Mouse (Mus musculus) kidney, adult 8-10 months (tissue): ENCODE data around the gene Vamp9.

Experiments used
- DNase-seq, 2 experiments: peaks; one replicate each; pipeline ENCODE4 v3.0.0; 2022

The Vamp9 gene

DNA sequence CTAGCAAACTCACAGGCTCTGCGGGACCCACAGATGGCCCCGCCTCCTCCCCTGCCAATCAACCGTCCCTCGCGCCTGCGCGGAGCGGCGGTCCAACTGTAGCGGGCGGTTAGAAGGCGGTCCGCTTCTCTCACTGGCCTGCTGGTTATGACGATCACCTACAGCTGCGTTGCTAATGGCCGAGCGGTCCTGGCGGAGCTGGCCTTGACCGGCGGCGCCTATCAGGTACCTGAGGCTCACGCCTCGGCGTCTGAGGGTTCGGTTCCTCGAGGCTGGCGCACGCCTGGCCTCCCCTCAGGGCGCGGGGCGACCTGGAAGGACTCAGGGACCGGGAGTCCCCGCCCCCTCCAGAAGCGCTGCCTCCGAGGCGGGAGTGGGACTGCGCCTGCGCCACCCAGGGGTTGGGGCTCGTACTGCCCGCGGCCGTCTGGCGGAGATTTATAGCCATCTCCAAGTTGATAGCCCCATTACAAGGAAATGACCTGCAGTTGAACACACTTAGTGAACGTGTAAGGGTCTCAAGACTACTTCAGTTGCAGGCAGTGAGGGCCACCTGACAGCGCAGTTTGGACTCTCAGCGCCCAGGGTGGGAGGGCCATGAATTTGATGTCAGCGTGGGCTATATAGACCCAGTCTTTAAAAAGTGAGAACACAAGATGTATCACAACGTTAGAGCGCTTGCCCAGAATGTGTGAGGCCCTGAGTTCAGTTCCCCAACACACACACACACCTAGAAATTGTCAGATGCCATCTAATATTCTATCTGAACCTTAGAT lies at the start of gene Vamp9:
Gene Vamp9 (plus strand): TSS at position 74 of the 776 bp plus-strand sequence.
- DNase-seq = peak; percentile 95

DNA sequence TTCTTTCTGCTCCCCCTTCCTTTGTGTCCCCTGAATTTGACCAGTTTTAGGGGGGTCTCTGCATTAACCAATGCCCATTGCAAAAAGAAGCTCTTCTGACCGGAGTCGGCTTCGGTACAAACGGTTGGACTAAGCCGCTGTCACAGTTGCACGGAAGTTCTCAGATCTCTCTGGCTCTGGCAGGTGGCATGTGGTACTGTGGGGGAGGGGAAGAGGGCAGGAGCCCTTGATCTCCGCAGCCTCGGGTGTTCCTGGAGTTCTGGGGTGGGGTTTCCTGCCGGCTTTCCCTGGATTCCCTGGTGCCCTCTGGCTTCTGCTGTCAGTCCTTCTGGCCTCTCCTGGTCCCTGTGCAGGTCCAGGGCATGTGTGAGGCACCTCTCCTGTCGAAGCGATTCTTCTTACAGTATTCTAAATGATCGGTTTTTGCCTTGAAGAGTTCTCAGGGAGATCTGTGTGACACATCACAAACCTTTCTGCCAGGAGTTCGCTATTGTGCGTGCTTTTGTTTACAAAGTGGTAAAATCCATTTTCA lies 48.9 kb upstream of the Vamp9 start:
- no peak for DNase-seq

DNA sequence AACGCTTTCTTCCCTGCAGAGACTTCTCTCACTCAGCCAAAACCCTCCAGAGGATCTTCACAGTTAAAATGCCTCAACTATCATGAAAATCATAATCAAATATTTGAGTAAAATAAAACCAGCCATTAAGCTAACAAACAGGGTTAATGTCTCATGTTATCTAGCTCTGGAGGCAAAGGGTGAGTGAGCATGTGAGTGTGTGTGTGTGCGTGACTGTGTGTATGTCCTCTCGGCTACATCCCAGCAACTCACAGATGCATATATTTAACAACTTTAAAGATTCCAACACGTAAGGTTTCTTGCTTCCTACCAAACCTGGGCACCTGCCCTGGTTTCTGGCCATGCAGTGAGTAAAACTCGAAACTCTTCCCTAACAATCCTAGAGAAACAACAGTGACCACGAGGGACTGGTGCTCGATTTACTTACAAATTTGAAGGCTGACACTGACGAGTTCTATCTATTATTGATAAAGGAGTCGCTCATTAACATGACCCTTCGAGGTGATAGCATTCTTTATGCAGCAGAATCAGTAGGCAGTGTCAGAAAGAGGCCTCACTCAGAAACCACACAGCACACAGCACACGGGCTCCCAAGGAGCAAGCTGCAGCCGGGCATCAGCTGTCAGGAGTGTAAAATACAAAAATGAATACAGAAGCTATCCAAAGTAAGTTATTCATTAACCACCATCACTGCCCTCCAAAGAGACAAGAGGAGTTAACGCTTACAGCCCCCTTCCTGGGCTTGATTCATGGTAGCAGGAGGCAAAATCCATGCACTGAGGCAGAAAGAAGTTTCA lies 46.2 kb upstream of the Vamp9 start:
- DNase-seq = no peak

DNA sequence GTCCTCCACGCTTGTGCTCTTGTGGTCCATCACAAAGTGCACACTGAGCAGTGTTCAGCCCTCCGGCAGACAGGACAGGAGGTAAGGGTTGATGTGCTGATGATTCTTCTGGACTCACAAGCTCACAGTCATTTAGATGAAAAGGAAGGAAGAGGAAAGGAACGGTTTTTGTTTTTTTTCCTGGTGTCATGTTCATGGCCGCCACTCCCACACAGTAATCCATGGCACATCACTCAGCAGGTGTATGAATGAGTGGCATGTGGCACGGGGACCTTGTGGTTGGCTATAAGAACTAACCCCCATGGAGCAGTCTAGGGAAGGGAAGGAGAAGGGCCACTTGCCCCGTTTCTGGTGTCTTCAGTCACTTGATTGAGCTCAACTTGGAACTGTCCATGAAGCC lies 44.2 kb upstream of the Vamp9 start:
- no peak for DNase-seq

DNA sequence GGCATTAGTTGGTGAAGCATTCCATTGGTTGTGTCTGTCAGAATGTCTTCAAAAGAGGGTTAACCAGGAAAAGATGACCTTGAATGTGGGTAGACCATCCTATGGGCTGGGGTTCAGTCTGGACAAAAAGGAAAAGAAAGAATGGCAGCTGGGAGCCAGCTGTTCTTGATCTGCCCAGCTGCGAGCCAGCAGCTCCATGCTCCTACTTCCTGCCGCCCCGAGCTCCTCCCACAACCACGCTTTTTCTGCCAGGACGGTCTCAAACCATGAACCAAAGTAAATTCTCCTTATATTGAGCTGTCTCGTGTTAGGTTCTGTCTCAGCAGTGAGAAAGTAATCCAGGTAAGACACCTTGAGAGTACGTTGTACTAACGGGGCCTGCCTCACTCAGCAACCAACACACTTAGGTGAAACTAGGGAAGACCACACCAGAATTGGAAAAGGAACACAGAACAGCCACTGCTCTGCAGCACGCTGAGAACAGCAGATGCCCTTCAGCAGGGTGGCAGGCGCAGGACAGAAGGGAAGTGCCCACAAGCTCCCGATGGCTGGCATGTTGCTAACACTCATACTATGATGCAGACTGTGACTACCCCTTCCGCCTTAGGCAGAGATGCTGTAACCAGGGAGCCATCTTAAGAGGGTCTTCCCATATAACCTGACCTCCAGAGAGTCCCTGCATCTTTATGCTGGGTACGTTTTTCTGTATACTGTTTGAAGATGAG lies 42.2 kb upstream of the Vamp9 start:
- DNase-seq = no peak

DNA sequence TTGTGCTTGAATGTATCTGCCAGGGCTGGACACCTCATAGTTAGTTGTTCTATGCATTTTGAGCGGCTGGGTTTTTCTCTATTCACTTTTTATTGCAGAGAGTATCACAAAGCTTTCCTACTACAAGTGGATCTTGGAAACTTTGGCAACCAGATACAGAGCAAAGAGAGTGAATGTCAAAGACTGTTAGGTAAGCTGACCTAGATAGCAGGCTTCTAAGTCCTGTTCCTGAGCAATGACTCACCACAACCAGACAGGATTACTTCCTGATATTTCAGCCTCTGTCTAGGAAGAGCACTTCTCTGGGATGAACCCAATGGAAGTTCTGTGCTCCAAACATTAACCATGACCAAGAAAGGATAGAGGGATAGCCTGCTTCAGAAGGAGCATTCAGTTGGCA lies 40.3 kb upstream of the Vamp9 start:
- DNase-seq = no peak

DNA sequence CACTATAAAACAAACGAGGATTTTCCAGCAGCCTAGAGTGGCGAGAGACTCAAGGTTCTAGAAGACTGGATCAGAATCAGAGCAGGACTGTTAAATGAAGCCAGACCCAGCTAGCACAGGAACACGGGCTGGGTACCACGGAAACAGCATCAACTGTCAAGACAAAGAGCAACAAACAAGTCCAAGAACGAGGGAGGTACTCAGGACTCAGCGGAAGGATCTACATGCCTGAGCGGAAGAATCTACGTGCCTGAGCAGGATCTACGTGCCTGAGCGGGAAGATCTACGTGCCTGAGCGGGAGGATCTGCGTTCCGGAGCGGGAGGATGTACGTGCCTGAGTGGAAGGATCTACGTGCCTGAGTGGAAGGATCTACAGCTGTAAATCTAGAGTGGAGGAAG lies 37.8 kb upstream of the Vamp9 start:
- DNase-seq = no peak

DNA sequence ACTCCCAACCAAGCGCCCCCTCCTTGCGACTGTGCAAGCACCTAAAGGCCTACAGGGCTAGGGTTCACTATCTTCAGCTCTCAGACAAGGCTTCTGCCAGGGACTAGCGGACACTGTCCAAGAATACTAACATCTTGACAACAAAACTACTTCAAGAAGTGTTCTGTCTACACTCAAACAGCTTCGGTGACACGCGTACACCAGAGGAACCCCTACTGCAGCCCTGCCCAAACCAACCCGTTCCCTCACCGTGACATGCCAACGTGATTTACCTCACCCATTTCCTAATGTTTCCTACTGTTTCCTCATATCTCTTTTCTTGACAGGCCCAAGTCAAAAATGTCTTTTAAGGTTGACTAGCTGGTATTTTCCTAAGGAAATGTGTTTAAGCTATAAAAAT lies 37.1 kb upstream of the Vamp9 start:
- DNase-seq = no peak

DNA sequence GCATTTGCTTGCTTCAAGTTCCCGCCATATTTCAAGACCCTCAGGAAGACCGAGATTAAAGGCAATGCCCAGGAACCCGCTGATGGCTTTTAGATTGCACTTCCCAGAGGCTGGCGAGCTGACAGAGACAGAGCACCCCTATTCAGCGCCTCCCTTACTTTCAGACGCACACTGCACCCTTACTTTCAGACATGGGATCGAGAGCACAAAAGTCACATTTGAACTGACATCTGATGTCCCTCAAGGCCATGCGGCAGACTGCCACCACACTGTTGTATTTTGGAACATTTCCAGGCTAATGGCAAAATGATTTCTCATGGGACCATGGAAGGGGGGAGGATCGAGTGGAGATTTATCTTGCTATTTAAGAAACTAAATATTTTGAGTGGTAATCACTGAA lies 28.5 kb upstream of the Vamp9 start:
- DNase-seq = no peak

DNA sequence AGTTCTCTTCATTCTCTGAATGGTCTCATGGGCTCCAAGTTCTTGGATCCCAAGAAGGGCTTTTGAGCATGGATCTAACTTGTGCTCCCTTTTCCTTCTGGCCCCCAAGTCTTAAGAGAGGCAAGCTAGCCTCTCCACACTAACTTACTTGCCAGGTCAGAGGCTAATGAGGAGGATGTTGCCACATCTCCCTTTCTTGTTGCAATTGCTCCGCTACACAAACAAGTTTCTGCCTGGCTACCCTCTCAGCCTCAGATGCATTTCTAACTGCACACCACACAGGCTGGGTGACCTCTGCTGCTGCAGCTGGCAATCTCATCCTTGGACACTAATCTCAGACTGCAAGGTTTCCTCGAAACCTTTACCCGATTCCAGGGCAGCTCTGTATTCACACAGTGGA lies 23.6 kb upstream of the Vamp9 start:
- no peak for DNase-seq

DNA sequence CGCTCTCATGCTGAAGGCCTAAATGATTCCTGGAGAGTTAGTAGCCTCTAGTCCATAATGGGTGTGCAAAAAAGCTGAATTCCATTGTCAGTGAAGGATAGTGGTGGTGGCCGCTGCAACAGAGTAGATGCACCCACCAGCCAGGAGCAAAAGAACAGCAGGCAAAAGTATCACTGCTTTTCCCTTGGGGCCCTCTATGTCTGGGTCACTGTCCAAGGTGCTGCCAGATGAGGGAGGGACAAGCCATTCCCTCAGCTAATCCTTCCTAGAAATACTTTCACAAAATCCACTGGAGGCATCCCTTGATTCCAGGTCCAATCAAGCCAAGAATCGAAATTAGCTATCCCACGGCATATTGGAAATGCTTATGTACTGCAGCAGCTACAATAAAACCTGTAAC lies 22.0 kb upstream of the Vamp9 start:
- no peak for DNase-seq

DNA sequence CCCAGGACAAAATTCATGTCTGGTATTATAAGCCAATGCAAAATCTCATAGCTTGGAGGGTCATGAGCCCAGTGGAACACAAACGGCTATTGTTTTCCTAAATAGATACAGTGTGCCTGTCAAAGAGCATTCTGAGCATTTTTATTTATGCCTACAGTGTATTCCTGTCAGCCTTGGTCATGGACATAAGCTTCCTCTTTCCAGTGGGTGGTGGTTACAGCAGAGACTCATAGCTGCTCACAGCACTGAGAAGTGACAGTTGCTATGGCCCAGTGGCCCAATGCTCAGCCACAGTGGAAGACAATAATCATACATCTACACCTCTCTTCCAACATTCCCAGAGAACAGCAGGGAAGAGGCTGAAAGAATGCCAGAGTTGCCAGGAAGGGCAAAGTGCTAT lies 18.9 kb upstream of the Vamp9 start:
- DNase-seq = no peak

DNA sequence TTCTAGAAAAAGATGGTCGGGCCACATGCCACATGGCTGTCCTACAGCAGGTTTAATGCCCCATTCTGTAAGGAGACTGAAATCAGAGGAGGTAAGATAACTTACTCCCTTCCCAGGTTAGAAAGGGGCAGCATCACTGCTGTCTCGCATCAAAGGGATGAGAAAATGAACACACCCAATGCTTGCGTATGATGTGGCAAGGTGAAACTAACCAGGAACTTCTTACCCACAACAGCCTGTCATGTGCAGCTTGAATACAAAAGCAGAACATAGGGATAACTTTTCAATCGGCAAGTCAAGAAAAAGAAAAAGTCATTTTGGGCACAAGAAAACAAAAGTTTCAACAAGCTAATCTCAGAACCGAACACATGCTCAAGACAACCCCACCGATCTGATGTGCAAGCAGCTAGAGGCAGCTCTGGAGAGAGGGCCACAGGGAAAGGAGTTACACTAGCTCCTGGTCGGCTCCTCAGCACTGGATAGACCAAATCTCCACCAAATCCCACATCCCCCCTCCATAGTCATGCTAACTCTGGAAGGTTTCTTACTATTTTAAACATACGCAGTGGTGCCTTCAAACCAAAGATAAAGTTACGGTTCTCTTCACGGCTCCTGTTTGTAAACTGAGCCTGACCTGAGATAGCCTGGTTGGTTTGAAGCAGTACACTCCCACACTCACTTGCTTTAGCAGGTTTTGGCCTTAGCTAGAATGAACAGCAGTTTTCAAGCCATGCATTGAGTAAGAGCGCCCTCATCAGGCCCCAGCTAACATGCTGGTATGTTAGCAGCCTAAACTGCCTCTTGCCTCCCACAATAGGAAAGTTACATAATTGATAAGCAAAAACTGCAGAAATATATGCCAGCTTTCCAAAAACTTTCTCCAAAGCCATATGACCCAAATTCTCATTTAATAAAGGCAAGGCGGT lies 14.3 kb upstream of the Vamp9 start:
- DNase-seq = peak; percentile 29 to 57

DNA sequence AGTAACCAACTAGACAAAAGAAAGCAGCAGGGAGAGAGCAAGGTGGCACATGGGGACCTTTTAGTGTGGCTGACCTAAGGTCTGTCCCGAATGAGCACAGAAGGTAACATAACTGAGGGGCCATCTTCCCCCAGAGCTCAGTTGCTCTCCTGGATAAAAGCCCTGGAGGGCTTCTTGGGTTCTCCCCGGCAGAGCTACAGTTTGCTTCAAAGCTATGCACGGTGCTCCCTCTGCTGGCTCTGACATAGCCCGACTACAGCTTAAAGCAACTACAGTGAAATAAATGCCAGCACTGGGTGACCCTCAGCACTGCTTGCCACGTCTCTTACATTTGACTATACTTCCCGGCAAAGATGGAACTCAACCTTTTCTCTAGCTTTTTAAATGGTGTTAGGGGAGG lies 6.0 kb upstream of the Vamp9 start:
- DNase-seq = peak; percentile 23 to 50

DNA sequence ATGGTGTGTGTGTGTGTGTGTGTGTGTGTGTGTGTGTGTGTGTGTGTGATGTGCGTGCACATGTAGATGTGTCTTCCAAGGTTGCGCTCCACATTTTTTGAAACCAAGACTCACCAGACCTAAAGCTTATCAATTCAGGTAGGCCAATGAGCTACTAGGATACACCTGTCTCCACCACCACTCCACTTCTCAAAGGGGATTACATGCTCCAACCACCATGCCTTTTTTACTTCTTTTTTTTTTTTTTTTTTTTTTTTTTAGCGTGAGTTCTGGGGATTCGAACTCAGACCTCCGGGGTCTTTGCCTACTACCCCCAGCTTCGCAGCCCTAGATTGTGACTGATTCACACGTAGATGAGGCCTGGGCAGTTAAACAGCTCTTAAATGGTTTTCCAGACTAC lies 323 bp upstream of the Vamp9 start:
- DNase-seq = peak in 1 of 2 experiments; percentile 2

DNA sequence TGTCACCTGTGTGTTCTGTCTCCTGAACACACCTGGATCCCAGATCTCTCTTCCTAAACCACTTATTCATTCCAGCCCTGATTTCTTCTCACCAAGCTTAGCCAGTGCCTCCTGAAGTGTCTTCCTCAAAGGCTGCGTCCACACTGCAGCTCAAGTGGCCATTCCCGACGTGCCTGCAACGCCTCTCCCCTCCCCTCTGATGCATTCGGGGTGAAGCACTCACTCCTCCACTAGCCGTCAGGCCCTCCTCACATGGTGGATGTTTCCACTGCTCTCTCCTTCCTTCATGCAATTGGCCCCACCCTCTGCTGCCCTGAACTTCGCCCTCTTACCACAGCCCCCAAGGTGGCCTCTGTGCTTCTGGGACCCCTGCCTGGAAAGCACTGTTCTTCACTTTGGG lies 9.4 kb downstream of the Vamp9 start:
- DNase-seq = no peak

DNA sequence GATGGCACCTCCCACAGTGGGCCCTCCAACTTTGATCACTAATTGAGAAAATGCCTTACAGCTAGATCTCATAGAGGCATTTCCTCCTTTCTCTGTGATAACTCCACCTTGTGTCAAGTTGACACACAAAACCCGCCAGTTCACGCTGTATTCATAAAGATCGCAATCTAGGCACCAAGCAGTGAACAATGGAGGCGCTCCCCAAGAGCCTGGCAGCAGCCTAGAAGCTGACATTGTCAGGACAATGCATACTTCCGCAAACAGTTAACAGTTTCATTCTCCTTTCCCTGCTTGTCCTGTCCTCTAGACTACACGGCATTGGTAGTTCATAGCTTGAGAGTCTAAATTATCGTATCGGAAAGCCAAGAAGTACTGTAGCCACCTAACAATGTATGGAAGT lies 16.0 kb downstream of the Vamp9 start:
- no peak for DNase-seq

DNA sequence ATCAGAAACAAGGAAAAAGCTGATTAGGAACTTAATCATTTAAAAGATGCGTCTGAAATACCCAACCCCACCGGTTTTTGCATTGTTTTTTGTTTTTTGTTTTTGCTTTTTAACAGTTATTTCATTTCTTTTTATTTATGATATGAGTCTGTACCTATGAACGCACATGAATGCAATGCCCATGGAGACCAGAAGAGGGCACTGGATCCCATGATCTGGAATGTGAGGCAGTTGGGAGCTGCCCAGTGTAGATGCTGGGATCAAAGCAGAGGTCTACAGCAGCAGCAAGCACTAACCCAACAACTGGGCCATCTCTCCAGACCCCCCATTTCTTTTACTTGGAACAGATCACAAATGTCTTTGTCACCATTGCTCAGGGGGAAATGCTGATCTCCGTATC lies 21.9 kb downstream of the Vamp9 start:
- peak; percentile 23 to 64 for DNase-seq

DNA sequence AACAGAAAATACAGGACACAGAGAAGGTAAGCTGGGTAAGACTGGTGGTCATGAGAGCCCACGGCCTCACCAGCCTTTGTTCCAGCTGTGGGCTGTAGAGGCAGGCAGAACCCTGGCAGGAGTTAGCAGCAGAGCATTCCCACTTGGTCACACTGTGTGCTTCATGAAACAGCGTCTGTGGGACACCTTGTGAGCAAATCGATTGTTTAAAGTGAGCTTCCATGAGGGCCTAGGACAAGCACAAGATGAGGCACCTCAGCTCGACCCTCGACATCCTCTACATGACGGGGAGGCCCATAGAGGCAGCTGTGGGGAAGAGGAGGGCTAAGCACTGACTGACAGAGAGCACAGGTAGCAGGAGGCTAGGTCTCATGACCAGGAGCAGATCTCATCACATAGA lies 25.9 kb downstream of the Vamp9 start:
- DNase-seq = no peak

DNA sequence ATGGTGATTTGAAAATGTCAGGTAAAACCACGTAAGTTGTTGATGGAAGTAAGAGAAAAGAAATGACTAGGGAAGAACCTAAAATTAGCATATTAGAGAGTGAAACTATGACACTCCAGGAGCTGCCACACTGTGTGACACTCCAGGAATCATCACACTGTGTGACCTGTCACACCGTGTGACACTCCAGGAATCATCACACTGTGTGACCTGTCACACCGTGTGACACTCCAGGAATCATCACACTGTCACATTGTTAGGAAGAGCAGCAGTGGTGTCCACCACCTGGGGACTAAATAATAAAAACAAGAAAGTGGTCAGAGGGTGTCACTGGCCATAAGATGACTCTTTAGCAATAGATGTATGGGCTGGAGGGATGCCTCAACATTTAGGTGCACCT lies 33.4 kb downstream of the Vamp9 start:
- DNase-seq = no peak

DNA sequence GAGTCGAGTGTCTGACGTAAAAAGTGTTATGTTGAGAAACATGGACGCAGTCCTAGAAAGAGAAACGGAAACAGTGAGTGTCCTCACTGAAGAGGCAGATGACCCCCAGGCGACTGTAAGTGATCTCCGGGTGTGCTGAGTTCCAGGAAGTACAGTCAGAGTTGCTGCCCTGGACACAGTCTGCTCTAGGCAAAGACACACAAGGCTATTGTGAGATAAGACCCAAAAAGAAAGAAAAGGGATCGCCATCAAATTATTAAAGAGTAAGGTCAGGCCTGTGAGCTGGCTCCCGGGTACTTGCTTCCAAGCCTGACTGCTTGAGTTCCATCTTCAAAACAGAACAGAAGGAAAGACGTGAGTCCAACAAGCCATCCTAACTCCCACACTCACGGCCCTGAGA lies 35.2 kb downstream of the Vamp9 start:
- no peak for DNase-seq

DNA sequence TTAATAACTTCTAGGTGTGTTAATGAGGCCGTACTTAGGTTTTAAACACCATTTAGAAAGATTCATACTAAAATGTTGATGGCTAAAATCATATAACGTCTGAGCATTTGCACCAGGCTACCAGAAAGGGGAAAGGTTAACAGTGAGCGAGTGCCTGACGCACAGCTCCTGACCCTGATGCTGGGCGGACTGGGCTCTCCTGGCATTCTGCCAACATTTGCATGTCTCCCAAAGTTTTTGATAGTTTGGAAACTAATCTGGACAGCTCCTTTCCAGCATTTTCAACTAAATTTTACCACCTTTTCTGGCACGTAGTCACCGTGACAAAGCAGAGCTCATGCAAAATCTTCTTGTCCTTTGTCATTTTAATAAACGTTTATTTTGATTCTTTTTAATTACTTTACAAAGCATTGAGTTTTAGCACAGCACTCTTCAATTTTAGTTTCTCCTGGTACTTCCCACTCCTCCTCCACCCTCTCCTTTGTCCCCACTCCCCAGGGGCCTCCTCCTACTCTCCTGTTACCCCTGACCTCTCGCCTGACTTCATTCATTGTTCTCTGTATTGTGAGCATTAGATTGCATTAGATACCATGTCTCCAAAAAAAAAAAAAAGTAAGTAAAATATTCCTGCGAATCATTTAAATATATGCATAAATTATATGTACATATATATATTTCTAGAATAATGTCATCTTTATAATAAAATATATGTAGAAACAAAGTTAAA lies 35.9 kb downstream of the Vamp9 start:
- DNase-seq = no peak
